Mouse (Mus musculus) kidney, adult 2 months (tissue): ENCODE measurements around the gene Plxdc2. TPM values are rescaled to one million over a fixed set of nuclear protein-coding genes. Genes with fewer than 3 reads are reported as not detected.

Experiments
- DNase-seq: peaks from one replicate; pipeline ENCODE4 v3.0.0; 2021
- H3K27ac ChIP-seq: fragments of 200-500 bp; 2 replicates; pipeline ENCODE4 v1.5.1; 2012; ENCODE audit warnings: low read depth, low read length, control low read depth, inconsistent platforms; ENCODE audit not compliant: insufficient read depth
- H3K27me3 ChIP-seq: fragments of 200-500 bp; replicated peaks from 2 replicates; pipeline ENCODE4 v1.6.1; 2012; ENCODE audit warnings: mild to moderate bottlenecking, moderate library complexity, low read length, inconsistent platforms; ENCODE audit not compliant: control insufficient read depth, insufficient read depth
- H3K36me3 ChIP-seq: fragments of 200-500 bp; 2 replicates; pipeline ENCODE4 v1.6.1; 2012; ENCODE audit warnings: mild to moderate bottlenecking, moderate library complexity, low read length, inconsistent platforms; ENCODE audit not compliant: control insufficient read depth, insufficient read depth
- H3K4me1 ChIP-seq: fragments of 200-500 bp; 2 replicates; pipeline ENCODE4 v1.6.1; 2011; ENCODE audit warnings: low read length; ENCODE audit not compliant: control insufficient read depth, insufficient read depth
- H3K4me3 ChIP-seq: fragments of 200-500 bp; 2 replicates; pipeline ENCODE4 v1.5.1; 2011; ENCODE audit warnings: mild to moderate bottlenecking, low read depth, low read length, control low read depth; ENCODE audit not compliant: insufficient read depth
- CTCF ChIP-seq: fragments of 200-500 bp; conservative IDR thresholded peaks from 2 replicates; pipeline ENCODE4 v1.5.1; 2011; ENCODE audit warnings: low read depth, mild to moderate bottlenecking, control low read depth, low read length, moderate library complexity, mixed read lengths; ENCODE audit not compliant: insufficient read depth, insufficient read length
- POLR2A ChIP-seq: fragments of 200-500 bp; IDR thresholded peaks from one replicate; pipeline ENCODE4 v1.6.1; 2011; ENCODE audit warnings: low read depth, low read length, control low read depth
- WGBS: fragments of 180-500 bp; shearing (Covaris S2); methylation state at CpG from one replicate; pipeline ENCODE4 v1.1.7; 2018; 5-methylcytosine and 5-hydroxymethylcytosine counted together
- polyA plus RNA-seq: library from polyadenylated mRNA; depleted of rRNA; stranded (reverse); fragments of >200 nt; gene quantifications from 2 replicates; pipeline ENCODE4 v1.2.3, GENCODE M21; 2012

Plxdc2 gene
- polyA plus RNA-seq, 1 experiment: 34.3 TPM

- Histone ChIP-seq H3K36me3 (no peaks in the 10 kb centered on the region), H3K27ac (no peak overlapping the region), H3K27me3 (no peaks in the 10 kb centered on the region), H3K4me3 (no peak overlapping the region), H3K4me1 (no peaks in the 10 kb centered on the region)
- WGBS: 62% methylated on average over 3 of the region's 3 CpGs
- DNase-seq: no peak
- TF ChIP-seq POLR2A (no peak), CTCF (no peak)
Observed at GRCm38 (mm10) chr2:16774114-16774433, 418.0 kb downstream of the Plxdc2 start.

GRCm38 (mm10) chr2:16795283-16795682 is 439.2 kb downstream of the Plxdc2 start:
- DNase-seq: no peak
- no peak overlapping the region for H3K27ac ChIP-seq
- H3K27me3 ChIP-seq: no peaks in the 10 kb centered on the region
- no peaks in the 10 kb centered on the region for H3K4me1 ChIP-seq
- no peak overlapping the region for H3K4me3 ChIP-seq
- no peaks in the 10 kb centered on the region for H3K36me3 ChIP-seq
- no peak for TF ChIP-seq CTCF
- TF ChIP-seq POLR2A: no peak
